Mouse (Mus musculus): ENCODE measurements around the gene Gm6899.

Gene Gm6899

DNA sequence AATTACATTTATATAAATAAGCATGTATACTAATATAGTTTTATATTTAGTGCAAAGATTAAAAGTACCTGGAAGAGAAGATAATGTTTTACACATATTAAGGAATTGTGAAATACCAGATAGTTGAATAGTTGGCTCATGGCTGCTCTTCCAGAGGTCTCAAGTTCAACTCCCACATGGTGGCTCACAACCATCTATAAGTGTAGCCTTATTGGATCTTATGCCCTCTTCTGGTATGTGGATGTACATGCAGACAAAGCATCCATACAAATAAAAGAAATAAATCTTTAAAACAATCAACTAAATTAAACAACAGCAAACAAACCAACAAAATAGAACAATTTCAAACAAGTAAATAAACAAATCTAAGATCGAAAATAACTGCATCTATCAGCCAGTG is 49.1 kb downstream of the Gm6899 start:
- DNase-seq (ENCODE audit: low spot score in 2 of 2): no peak

All from urinary bladder, postnatal 36 days (tissue).